Mouse (Mus musculus): Measurements from ENCODE around the gene Mfap4. TPM values are rescaled to one million over a fixed set of nuclear protein-coding genes. Genes with fewer than 3 reads are reported as not detected.

Mfap4 gene
- total RNA-seq, 2 experiments from 2014 or later, result 70.7 to 78.0 TPM

DNA sequence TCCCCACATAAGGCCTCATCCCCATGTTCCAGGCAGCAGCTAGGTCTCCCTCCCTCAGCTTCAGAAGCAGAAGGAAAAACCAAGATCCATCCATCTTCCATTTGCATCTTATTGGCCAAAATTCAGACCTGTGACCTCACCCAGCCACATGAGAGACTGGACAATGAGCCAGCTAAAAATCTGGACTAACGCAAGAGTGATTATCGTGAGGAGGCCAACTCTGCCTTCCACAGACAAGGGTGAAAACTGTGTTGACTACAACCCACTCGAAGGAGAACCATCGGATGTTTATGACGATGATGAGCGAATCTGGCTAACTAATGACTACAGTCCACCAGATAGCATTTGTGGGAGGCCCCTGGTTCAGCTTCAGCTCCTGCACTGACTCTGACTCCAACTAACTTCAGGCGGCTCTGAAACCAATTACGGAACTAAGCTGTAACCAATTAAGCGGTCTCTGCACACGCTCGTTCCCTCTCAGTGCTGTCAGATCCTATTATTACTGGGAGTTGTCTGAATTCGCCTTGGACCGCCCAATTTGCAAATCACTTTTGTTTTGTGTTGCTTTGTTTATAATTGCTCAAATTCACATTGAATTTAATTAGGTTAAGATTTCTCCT, 1.9 kb upstream of the Mfap4 start:
- no peak for DNase-seq

DNA sequence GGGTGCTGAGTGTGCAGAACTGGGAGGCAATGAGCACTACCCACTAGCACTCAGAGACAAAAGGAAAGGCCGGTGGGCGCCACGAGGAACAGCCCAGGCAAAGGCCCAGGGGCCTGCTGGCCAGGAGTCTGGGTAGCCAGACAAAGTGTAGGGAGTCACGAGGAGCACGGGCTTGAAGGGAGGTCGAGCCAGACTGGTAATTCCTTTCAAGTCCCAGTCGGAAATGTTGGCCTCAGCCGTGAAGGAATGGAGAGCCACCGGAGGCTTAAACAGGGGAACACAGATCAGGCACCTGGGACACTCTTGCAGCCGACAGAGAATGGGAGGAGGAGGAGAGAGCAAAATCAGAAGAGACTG, 997 bp upstream of the Mfap4 start:
- no peak for DNase-seq

DNA sequence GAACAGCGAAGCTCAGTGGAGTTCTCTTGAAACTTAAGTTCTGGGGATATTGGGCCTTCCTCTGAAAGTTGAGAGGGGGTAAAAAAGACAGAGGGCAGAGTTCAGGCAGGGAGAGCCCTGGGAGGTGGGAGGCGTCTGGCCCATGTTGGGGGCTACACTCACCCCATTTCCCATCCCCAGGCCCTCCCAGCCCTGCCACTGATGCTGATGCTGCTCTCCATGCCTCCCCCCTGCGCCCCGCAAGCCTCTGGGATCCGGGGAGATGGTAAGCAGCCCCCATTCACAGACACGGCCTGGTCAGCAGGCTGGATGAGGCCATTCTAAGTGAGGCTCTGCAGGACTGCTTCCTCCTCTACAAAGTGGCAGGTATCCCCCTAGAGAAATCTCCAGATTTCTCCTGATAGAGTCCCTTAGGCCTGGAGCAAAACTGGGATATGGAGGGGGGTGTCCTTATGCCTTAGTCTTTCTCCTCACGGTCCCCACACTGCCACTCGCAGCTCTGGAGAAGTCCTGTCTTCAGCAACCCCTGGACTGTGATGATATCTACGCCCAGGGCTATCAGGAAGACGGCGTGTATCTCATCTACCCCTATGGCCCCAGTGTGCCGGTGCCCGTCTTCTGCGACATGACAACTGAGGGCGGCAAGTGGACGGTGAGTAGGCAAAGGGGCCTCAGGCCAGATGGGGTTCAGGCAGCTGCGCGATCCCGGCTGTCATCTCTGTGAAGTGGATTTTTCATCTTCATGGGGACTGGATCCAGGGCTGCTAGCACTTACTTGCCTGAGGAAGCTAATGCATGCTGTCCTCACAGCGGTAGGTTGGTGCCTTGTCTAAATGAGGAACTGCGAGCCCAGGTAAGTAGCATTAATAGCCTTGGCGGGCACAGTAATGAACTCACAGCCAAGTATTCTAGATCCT, 568 bp downstream of the Mfap4 start:
- DNase-seq, result no peak

DNA sequence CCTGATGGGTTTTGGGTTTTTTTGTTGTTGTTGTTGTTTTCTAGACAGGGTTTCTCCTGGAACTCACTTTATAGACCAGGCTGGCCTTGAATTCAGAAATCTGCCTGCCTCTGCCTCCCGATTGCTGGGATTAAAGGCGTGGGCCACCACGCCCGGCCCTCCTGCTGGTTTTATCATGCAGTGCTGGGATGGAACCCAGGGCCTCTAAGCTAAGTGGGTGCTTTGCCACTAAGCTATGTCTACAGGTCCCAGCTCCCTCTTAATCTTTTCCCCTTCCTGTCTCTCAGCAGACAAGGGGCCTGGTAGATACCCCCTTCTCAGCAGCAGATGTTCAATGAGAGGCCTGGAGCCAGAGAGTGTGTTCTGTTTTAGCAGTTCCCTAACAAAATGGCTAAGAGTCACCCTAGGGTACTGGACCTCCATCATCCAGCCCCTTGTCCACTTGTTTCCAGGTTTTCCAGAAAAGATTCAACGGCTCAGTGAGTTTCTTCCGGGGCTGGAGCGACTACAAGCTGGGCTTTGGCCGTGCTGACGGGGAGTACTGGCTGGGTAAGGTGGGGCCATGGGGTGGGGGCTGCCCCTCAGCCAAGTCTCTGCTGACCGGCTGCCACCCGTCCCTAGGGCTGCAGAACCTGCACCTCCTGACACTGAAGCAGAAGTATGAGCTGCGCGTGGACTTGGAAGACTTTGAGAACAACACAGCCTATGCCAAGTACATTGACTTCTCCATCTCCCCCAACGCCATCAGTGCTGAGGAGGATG, 1.4 kb downstream of the Mfap4 start:
- no peak for DNase-seq

DNA sequence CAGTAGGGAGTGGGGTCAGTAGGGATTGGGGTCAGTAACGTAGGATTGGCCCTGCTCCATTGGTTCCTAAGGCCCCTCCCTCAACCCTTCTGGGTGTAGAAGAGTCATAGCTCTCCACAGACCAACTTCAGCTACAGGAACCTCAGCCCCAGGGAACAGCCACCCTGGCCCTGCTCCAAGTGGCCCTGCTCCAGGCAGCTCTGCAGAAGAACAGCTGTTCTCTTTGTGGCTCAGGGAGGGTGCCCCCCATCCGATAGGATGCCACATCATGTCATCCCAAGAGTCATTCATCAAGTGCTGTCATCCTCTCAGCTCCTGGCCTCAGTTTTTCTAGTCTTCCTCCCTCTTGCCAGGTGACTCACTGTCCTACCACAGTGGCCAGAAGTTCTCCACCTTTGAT, 2.2 kb downstream of the Mfap4 start:
- peak; percentile 86 for DNase-seq

DNA sequence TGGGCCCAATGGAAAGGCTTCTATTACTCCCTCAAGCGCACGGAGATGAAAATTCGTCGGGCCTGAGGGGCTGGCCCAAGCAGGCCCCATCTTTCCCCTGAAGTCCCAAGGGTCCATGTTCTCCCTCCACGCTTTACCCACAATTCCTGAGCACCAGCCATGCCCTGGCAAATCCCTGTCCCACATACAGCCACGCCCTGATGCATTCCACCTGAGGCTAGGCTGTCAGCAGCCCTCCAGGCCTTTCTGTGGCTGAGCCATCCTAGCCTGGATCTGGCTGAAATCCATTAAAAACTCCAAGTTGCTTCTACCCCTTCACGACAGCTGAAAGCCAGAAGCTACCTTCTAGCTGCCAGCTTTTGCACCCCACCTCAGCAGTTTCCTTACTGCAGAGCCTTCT, 2.7 kb downstream of the Mfap4 start:
- no peak for DNase-seq

DNA sequence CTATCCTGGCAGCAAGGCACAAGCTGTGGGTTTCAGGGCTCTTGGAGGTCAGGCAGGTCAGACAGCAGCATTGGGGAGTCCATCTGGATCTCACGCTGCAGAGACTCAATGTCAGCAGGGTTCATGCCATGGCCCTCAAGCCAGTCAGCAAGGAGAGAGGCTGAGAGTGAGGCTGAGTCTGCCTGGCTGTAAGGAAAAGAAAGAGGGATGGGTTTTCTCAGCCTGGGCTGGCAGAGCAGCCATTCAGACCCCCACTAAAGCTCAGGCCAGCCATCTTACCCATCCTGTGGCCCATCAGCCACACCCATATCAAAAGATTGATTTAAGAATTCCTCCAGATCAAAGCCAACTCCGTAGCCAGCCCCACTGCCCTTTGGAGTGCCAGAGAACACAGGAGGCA, 3.9 kb downstream of the Mfap4 start:
- no peak for DNase-seq

DNA sequence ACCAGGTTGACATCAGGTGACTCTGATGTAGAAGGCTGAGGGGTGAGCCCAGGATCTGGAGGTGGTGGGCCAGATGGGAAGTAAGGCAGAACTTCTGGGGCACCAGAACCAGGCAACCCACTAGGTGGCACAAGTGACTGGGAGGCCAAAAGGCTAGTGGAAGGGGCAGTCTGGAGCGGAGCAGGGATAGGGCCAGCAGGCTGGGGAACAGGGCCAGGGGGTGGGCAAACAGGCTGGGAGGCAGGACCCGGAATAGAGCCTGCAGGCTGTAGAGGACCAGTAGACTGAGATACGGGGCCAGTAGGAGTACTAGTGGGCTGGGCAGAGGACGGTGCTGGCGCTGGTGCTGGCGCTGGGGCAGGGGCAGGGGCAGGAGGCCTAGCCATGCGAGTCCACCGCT, 4.6 kb downstream of the Mfap4 start:
- DNase-seq, result no peak

DNA sequence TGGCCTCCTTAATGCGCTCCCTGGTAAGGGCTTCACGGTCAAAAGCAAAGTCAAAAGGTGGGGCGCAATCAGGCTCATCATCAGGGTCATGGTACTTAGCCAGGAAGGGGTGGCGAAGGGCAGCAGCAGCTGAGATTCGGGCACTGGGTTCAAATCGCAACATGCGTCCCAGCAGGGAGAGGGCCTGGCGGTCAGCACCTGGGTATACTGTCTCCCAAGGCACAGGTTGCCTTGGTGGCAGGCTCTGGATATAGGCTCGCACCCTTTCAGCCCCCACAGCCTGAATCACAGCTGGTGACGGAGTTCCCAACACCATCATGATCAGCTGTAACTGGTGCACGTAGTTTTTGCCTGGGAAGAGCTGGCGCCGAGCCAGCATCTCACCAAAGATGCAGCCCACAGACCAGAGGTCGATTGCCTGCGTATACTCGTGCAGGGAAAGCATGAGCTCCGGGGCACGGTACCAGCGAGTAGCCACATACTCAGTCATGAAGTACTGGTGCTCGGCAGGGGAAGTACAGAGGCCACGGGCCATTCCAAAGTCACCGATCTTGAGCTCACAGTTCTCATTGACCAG, 5.8 kb downstream of the Mfap4 start:
- no peak for DNase-seq

DNA sequence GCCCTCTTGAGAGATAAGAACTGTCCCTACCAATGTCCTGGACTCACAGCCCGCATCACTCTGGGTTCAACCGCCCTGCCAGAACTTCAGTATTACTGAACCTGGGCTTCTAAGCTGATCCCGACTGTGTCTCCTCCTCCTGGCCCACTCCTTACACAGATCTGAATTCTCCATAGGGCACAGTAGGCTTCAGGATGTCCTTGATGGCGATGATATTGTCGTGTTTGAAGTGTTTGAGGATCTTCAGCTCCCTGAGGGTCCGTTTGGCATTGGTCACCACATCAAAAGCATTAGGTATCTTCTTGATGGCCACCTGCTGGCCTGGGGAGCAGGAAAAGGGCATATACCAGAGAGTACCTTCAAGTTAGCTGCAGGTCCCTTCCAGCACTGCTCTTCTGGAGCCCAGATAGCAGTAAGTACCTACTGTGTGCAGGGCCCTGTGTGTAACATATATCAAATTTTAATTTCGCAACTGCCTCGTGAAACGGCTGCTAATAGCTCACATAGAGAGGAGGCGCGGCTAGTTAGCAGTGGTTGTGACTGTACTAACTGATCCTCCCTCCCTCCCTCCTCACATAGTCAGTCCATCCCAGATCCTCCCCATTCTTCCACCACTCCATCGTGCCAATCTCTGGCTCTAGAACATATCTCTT, 7.6 kb downstream of the Mfap4 start:
- DNase-seq, result no peak

DNA sequence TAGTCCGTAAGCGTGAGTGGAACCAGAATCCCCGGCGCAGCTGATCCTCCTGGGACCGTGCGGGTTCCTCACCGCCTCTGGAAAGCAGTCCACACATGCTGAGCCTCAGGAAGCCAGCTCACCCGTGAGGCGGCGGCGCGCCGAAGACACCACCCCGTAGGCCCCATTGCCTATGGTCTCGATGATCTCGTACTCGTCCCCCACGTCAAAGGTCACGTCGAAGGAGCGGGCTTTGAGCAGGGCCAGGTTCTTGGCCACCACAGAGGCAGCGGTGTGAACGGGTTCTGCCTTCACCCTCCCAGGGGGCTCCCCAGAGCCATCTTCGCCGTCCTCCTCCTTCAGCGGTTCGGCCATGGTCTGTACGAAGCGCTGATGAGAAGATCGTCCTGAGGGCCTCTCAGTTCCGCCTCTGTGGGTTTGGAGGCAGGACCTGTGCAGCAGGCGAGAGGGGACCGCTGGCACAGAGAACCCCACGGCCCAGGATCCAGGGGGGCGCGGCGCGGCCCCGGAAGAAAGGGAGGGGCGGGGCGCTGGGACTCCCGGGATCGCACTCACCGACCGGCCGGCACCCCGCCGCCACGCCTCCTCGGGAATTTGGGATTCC, 8.4 kb downstream of the Mfap4 start:
- DNase-seq, result peak; percentile 43

DNA sequence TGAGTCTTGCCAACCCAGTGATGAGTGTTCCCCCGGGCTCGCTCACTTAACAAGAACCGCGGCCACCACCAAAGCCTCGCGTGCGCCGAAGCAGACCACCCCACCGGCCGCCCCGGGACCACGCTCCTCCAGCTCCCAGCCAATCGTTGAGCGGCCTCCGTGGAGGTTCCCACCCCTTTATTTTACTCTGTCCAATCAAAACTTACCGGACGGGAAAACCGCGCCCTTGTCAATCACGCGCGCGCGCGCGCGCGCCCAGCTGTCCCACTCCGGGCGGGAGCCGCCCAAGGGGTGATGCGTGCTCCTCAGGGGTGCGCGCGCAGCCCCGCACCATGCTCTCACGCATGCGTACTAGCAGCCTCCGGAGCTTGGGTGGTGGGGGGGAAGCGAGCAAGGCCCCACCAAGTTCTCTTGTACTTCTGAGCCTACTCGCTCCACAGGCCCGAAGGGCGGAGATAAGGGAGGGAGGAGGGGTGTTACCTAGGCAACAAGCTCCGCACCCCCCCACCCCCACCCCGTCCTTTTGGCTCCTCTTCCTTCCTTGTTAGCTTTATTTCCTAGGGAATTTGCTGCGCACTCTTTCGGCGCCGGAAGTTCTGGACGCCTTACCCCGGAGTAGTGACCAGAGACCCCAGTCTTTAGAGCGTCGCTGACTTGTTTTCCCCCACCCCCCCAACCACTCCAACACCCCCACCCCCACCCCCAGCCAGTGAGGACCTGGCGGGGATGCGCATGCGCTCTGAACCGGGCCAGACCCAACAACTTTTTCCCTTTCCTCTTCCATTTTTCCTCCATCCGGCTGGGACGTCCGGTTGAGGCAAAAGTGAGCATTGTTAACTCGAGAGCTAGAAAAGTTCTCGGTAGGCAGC, 9.1 kb downstream of the Mfap4 start, which contains the start of gene Mapk7:
Gene Mapk7 (minus strand): TSS at position 278 of the 869 bp plus-strand sequence.
- DNase-seq, result peak; percentile 99

DNA sequence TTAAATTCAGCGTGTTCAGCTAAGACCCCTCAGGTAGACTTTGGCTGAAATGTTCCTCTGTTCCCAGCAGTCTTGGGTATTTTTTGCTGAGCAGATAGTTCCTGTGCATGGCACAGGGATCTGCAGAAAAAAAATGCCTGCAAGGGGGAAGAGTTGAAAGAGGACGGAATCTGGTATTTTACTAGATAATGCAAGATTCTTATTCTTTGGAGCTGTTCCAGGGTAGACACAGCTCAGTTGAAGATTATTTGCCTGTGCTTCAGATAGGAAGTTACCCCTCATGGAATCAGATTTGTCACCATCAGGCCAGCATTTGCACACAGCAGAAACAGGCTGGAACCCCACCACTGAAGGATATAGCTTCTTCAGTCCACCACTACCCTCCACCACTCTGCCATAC, 10.3 kb downstream of the Mfap4 start:
- no peak for DNase-seq

DNA sequence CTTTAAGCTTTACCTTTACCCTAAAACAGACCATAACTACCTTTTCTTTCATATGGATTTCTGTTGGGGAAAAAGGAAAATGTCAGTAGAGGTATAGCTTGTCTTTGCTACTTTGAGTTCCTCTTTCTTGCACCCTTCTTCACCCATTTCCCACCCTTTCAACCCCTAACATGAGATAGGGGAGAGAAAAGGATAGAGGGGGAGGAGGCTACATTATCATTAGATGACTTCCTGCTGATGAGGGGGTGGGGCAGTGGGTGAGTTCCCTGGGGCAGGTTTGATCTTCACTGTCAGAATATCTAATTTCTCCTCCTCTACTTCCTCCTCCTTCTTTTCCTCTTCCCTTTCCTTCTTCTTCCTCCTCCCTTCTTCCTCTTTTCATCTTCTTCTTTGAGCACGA, 12.3 kb downstream of the Mfap4 start:
- DNase-seq, result no peak

DNA sequence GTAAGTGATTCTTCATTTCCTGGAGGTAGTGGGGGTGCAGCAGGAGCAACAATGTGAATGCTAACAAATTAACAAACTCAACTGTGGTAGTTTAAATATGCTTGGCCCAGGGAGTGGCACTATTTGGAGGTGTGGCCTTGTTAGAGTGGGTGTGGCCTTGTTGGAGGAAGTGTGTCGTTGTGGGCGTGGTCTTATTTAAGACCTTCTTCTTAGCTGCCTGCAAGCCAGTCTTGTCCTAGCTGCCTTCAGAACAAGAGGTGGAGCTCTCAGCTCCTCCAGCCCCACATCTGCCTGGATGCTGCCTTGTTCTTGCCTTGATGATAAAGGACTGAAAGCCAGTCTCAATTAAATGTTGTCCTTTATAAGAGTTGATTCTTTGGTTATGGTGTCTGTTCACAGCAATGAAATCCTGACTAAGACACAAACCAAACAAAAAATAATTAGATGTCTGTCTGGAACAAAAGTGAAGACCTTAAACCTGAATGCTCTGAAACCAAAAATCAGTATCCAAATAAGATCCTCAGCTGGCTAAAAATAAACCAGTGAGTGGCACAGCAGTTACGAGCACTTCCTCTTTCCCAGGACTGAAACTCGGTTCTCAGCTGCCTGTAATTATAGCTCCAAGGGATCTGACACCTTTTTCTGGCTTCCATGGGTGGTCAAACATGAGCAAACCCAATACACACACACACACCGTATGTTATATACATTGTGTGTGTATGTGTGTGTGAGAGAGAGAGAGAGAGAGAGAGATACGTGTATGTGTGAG, 13.7 kb downstream of the Mfap4 start:
- DNase-seq, result no peak

DNA sequence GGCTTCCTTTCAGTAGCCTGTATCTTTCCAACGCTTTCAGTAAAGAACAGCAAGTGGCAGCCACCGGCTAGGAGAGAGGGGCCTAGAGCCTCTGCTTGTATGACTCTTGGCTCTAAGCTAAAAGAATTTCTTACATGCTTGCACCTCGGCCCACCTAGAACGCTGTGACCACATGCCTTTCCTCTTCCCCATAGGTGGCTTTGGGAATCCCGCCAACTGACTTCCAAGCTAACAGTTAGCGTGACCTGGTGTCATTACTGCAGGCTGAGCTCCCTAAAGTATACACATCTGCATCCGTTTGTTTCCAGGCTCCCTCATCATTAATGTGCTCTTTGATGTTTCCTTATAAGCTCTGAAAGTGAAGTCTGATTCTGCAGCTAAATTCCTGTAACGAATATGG, 18.7 kb downstream of the Mfap4 start:
- DNase-seq, result no peak

DNA sequence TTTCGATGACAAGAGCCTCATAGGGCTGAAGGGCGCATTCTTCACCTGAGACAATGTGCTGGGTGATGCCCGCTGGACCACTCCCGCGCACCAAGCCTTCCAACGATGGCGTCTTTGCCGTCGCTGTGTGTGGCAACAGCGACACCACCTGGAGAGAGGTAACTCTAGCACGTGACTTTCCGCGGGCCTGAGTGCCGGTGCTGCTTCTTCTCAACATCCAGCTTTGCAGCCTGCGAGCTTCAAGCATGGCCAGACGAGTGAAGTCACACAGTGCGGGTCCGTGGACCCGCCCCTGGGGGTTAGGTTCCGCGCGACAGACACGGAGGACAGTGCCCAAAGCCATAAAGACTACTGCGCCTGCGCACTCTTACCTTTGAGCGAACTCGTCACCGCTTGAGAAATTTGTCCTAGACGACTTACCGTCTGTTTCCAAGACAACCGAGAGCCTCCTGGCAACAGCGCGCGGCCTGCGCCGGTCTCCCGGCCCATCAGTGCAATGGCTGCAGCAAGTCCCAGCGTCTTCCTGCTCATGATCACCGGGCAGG, 19.6 kb downstream of the Mfap4 start, which contains the start of gene B9d1:
Gene B9d1 (plus strand): TSS at position 432 of the 545 bp plus-strand sequence.
- DNase-seq, result peak; percentile 95

DNA sequence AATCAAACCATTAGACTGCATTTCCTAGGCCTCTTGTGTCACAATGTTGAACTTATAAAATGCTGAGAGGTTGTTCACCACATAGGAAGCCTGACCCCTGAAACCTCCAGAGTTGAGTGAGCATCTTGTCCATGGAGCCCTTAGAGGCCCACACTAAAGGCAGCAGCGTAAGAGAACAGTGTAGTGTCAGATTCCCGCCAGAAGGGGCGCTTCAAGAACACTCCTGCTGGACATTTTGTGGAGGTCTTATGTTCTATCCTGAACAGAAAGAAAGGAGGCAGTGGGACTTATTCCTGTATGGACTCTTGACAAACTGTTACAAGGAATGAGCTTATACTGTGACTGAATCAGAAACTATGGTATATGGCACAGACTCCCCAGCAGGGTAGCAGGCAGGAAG, 29.7 kb downstream of the Mfap4 start:
- peak; percentile 69 for DNase-seq

DNA sequence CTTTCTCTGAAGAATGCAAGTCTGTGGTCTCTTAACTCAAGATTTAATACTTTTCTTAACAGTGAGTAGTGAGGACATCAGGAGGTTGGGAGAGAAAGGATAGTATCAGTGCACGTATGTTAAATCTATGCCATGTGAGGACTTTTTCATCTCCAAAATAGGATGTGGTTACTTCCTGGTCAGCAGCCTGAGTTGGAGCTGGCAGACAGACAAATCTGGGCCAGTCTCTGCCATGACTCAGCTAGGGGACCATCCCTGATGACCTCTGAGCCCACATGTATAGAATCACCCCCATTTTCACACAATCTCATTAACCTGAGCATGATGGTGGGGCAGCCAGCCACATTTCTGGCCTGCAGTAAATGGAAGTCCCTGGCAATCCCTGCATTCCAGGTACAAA, 32.7 kb downstream of the Mfap4 start:
- no peak for DNase-seq

DNA sequence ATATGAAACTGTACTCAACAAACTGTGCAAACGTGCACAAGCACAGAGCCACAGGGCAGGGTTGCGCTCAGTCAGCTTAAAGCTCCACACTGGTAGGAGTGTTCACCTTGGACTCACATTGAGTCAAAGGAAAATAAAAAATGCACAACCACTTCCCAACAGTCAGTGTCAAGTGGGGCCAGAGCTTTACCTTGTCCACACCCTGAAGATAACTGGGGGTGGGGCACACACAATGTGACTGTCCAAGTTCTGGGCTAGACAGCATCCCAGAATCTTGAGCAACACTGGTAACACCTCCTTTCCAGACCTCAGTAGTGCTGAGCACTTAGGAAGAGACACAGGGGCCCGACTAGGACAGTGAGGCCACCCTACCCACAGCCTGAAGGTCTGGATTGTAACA, 33.6 kb downstream of the Mfap4 start:
- no peak for DNase-seq

Data from heart, postnatal 4 days (tissue).